Mouse (Mus musculus) right cerebral cortex, postnatal 10 days (tissue): Measurements from ENCODE around the gene Hoxb1.

ENCODE experiments used
- DNase-seq, 2 experiments: peaks; one replicate each; pipeline ENCODE4 v3.0.0; 2021; ENCODE audit warnings: low spot score in 2 of 2

The Hoxb1 gene

DNA sequence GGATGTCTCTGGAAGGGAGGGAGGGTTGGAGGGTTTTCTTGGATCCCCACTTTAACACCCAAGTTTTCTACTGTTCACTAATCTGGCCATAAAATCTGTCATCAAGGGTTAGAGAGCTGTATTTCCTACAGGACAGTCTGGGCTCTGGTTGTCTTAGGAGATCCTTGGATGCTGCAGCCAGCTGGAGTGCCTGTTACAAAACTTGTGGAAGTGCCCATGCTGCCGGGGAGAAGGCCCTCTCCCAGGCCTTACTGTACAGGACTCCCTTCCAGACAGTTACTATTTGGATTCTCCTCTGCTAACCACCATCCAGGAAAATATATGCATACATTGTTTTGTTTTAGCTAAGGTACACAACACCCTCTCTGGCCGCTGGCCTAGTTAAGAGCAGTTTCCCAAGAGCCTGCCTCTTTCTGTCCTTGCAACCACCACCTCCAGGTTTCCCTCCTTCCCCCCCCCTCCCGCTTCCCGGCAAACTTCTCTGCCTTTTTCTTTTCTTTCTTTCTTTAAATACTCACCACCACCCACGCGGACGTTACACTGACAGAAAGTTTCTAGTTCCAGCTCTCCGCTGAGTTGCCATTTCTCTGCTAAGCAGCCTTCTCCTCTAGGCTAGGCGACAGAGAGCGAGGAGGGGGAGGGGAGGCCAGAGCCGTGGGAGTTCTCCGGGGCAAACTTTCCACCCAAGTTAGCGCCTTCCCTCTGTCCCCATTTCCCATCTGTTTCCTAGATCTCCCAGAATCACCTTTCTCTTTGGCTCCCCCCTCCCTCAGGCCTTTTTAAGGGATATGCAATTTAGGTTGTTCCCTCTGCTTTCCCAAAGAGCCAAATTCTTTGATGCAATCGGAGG, 15.8 kb upstream of the Hoxb1 start:
- DNase-seq: no peak

DNA sequence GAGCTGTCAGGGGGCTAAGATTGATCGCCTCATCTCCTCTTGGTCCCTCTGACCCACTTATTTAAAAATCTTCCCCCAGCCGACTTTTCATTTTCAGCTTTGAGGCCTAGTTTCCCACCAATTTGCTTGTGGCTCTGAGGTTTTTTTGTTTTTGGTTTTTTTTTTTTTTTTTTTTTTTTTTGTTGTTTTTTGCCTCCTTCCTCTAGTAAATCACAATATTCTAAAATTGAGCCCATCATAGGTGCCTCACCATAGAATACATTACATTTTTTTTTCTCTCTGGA, 15.3 kb upstream of the Hoxb1 start, which contains the start of gene Hoxb2:
TSS of gene Hoxb2 (plus strand) at position 185 of the 284 bp plus-strand sequence.
- DNase-seq: no peak

DNA sequence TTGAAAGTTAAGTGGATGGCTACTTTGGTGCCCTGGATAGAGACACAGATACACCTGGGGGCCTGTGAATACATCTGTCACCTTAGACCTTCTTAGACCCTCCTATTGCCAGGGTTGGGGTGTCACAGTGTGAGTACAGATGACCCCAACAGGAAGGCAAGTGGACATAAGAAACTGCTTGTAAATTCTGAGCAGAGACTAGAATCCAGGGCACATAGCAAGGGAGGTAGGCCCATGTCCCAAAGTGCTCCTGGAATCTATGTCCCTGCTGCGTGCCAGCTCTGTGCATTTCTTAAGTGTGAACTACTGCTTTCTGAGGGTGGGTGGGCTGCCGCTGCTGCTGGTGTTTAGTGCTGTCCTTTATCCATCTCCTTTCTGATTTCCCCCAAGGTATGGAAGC, 14.8 kb upstream of the Hoxb1 start:
- DNase-seq: no peak

DNA sequence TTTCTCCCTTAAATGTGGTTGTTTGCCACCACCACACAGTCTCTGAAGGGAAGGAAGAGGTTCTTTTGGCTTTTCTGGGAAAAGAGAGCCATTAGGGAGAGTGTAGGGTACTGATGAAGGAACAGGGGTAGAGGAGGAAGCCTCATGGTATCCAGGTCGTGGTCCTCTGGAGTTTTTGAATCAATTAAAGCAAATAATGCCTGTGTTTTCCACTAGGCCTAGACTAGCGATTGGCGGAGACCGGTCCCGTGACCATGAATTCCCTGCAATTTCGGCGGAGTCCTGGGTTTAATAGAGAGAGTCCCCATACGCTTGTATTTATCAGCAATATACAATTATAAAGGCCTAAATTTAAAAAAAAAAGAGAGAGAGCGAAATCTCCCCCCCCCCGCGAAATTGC, 14.2 kb upstream of the Hoxb1 start:
- no peak for DNase-seq

DNA sequence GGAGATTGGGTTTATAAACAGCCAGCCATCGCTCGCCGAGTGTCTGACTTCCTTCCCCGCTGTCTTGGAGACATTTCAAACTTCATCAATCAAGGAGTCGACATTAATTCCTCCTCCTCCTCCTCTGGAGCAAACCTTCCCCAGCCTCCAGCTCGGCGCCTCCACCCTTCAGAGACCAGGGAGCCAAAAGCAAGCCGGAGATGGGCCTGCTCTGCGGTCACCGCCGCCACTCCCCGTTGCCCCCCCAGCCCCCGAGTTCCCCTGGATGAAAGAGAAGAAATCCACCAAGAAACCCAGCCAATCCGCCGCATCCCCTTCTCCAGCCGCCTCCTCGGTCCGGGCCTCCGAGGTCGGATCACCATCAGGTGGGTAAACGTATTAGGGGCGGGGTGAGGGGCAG, 13.7 kb upstream of the Hoxb1 start:
- DNase-seq: no peak

DNA sequence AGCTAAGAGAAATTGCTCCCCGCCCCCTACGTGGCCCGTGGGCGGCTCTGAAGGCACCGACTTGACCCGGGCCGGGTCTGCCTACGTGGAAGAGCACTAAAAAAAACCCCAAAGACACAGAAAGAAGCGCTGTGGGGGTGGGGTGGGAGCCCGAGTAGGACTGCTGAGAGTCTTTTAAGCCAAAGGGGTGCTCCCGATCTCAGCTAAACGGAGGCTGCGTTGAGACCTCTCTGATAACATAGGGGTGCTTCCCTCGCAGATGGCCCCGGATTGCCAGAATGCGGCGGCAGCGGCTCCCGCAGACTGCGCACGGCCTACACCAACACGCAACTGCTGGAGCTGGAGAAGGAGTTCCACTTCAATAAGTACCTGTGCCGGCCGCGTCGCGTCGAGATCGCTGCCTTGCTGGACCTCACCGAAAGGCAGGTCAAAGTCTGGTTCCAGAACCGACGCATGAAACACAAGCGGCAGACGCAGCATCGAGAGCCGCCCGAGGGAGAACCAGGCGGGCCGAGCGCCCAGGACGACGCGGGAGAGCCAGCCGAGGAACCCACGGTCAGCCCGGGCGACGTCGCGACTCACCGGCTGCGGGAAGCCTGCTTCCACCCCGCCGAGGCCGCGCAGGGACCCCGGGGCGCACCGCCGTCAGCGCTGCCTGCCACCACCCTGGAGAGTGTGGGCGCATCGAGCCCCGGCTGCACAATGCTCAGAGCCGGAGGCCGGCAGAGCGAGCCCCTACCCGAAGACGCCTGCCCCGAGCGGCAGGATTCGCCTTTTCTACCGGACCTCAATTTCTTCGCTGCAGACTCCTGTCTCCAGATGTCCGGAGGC, 12.6 kb upstream of the Hoxb1 start:
- no peak for DNase-seq

DNA sequence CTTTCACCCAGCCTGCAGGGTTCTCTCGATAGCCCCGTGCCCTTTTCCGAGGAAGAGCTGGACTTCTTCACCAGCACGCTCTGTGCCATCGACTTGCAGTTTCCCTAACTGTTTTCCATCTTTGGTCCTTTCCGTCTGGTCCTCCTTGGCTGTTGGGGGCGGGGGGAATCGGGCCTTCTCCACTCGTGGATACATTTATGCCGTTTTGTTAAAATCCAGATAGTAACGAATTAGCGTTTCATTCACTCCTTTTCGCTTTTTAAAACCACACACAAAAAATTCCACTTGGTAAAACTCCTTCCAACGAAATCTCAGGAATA, 12.1 kb upstream of the Hoxb1 start:
- no peak for DNase-seq

DNA sequence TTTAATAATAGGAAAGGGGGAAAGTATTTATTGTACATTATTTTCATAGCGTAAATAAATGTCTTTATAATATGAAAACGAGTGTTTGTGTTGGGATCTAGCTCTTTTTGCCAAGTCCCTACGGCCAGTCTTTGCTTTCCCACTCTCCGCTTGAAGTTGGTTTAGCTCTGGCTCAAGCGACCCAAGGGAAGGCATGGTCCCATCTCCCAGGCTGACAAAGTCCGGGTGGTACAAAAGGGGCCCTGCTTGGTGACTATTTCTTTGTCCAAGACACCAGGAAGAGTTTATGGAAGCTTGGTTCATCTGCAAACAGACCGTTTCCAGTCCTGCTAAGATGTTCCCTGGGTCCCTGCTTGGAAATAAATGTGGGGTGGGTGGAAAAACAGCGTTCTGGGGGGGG, 11.6 kb upstream of the Hoxb1 start:
- DNase-seq: no peak

DNA sequence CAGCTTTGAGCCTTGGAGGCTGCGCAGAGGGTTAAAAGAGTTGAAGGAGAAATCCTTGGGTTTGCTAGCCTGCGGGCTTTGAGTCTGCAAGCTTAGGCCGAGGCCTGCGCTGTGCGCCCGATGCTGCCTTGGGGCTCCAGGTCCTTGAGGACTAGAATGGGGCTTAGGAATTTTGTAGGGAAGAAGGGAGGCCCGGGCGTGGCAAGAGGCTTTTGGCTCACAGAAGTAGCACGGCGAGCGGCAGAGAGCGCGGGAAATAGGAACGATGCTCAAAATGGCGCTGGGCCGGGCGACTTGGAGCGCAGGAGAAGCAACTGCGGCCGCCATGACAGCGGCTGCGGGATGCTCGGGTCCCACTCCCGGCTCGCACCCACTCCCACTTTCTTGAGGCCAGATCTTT, 11.2 kb upstream of the Hoxb1 start:
- no peak for DNase-seq

DNA sequence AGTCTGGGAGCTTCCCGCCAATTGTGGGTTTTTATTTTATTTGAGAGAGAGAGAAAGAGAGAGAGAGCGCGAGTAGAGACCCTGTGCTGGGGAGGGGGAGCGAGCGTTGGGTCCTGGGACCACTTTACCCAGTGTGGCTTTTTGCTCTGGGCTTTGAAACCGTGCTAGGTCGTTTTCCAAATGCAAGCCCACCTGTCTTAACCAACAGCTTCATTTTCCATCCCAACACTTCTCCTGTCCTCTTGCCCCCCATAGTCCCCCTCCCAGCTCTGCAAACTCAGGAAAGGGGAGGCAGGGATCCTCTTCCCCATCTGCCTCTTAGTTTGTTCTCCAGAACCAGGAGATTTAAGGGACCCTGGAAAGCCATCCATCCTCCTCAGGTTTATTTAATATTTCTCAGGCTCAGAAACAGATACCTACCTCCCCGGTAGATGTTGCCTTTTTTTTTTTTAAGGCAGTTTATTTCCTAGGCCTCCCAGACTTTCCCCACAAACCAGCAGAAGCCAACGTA, 10.7 kb upstream of the Hoxb1 start:
- DNase-seq: no peak

DNA sequence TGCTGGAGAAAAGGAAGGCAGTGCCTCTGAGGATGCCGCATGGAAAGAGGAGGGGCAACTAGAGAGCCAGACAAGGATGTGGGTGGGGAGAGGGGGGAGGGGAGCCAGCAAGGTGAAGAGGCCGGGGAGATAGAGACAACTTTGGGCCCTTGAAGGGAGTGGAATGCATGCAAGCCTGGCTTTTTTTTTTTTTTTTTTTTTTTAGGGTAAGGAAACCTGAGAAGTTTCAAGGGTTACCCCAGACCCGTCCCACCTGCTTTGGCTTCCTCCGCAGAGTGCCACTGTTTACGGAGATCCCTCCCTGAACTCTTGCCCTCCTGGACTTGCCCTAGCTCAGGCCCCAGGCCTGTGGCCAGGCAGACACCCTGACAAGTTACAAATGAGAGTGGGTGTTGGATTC, 1.7 kb upstream of the Hoxb1 start:
- no peak for DNase-seq

DNA sequence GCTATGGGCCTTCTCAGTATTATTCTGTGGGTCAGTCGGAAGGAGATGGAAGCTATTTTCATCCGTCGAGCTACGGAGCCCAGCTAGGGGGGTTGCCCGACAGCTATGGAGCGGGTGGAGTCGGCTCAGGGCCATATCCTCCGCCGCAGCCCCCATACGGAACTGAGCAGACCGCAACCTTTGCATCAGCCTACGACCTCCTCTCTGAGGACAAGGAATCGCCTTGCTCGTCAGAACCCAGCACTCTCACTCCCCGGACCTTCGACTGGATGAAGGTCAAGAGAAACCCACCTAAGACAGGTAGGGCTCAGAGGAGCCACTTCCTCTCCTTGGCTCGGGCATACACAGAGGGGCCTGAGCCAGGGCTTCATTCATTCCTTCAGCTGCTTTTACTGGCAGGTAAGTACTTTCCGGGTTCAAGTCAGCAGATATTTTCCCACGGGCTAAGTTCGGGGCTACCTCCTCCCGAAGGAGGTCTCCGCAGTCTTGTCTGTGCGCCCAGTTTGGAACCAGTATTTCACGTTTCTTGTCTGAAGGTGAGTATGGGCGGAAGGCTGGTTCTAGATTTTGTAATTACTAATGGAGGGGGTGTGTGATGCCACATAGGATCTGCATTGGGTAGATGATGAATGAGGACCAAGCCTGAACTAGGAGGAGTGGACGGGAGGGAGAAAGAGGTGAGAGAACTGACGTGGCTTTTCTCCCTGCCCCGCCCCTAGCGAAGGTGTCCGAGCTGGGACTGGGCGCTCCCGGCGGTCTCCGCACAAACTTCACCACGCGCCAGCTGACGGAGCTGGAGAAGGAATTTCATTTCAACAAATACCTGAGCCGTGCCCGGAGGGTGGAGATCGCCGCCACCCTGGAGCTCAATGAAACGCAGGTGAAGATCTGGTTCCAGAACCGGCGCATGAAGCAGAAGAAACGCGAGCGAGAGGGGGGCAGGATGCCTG, 815 bp downstream of the Hoxb1 start:
- no peak for DNase-seq

DNA sequence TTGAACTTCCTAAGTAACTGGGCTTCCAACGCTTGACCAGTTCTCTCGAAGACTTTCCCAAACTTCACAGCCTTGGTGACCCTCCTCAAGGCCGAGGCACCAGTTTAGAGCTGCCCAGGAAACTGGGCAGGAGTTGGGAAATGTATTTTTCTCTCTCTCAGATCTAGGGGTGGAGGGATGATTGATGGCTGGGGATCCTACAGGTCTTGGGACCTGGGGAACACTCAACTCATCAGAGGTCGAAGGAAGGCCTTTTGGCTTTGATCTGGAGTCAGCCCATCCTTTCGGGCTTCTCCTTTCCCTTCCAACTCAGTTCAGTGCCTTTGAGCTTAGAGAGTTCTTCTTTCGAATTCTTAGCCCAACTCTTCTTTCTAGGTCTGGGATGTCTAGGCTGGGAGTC, 1.6 kb downstream of the Hoxb1 start:
- DNase-seq: no peak

DNA sequence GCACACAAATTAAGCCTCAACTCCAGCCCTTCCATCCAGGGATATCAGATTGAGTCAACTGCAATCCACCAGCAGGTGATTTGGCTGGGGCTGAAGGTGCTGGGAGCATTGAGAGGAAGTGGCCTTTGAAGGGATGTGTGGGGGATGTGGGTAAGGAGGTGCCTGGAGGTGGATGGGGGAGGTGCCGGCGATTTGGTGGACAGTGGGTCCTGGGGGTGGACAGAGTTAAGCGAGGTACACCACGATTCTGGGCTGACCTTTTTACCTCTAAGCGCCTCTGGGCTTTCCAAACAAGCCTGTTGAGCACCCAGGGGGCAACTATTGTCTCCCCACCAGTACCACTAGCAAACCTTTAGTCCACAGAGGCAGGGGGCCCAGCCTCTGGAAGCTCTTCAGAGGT, 3.1 kb downstream of the Hoxb1 start:
- DNase-seq: no peak

DNA sequence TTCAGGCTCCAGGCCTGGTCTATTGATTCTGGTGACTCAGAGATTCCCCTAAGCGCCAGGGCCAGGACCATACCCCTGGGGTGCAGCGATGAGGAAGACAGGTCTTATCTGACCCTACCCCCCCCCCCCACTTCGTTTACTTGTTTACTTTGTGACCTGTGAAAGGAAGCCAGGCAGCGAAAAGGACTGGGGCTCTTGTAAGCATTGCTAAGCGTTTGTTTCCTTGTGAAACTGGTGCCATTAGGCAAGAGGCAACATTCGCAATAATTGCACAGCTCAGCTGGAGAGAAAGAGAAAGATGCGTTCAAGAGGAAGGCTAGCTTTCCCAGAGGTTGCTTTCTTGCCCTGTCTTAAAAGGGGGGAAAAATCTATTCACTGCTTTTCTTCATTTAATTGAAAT, 3.6 kb downstream of the Hoxb1 start:
- no peak for DNase-seq

DNA sequence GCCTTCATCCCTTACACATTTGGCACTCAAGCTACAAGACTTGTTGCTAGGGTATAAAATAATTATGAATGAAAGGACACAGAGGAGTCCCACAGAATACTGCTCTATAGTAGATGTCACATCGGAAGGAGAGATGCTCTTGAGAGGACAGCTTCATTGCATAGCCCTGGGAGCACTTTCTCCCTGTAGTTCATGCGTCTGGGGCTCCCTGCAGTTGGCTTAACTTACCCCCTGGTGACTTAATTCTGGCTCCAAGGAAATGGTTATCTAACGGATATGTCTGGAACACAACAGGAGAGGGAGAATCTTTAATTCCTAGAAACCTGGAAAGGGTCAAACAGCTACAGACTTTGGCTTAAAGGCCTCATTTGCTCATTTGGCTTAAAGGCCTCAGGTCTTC, 6.2 kb downstream of the Hoxb1 start:
- DNase-seq: no peak

DNA sequence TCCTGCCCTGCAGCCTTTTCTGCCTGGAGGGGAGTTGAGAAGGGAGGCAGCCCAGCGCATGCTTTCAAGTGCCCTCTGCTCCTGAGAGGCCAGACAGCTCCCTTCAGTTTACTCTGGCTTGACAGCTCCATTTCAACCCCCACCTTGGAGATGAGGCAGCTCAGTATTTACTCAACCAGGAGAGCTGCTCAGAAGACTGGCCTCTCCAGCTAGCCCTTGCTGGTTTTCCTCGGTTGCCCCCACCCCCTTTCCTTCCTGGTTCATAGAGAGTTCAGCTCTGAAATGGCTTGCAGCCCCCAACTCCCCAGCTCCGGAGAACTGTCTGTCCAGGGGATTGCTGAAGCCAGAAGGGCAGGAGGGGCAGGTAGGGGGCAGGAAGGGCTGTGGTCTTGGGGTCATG, 7.0 kb downstream of the Hoxb1 start:
- DNase-seq: no peak

DNA sequence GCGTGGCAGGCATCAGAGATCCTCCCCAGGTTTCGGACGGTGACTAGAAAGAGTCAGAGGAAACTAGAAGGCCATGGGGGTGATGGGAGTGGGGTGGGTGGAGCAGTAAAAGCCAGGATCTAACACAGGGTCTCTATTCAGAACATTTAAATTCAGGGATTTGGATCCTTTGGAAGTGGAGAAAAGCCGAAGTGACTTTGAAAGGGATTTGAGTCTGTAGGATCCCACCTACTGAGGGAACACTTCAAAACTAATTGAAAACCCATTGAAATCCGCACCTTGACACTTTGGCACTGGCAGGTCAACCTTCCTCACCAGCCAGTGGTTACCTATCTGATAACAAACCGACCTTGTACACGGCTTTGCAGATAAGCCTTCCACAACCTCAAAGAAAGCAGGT, 9.3 kb downstream of the Hoxb1 start:
- DNase-seq: no peak

DNA sequence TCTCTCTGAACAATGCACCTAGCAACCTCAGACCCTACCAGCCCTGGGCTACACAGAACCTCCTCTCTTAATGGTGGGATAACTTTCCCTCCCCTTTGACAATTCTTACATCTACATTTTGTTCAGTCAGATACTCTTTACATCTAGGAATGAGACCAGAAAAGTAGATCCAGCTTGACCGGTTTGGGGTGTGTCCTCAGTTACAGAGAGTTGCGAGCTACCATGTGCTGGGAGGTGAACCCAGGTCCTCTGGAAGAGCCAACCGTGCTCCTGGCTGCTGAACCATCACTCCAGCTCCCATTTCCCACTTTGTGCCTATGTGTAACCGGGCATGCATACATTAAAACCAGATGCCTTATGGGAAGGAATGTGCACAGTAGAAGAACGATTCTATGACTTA, 17.8 kb downstream of the Hoxb1 start:
- DNase-seq: no peak

DNA sequence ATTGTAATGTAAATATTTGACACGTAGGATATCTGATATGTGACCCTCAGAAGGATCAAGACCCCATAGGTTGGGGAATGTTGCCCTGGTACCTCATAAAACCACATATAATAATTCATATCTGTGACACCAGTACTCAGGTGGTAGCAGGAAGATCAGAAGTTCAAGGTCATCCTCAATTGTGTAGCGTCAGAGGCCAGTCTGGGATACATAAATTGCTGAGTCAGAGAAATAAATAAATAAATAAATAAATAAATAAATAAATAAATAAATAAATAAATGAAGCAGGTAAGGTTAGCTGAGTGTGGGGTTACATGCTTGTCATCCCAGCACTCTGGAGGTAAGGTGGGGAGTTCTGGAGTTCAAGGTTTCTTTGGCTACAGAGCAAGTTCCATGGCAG, 22.1 kb downstream of the Hoxb1 start:
- no peak for DNase-seq

DNA sequence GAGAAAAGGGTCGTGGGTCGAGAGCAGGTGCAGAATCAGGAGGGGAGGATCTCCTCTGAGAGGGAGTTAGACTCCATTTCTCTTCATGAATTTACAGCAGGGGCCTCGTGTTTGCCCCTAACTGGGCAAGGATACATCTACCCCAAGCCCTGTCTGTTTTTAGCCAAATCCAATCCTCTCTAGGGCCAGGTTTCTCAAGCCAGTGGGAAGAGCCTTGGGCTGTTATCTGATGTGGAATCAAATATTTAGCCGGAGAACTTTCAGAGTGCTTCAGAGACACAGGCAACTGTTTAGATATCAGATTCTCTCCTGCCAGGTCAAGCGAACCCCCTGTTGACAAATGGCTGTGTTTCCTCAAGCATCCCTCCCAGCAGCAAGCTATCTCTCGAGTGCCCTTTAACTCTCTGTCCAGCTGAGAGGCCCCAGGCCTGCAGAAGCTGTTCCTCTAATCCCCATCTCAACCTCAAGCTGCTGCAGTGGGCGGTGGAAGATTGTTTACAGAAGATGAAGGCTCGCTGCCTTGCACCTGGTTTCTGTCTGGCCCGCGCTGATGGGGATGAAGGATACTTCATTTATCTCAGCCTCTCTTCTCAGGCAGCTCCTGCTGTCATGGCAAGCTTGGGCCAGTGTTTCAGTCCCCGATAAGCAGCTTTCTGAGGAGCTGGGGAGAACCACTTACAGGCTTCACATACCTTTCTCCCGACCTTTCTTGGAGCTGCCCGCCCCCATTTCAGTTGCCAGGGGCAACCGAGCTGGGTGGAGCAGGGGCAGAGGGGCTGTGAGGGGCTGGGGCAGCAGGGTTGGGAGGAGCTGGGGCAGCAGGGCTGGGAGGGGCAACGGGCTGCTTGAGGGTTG, 31.4 kb downstream of the Hoxb1 start:
- no peak for DNase-seq
